Mouse (Mus musculus): ENCODE measurements at regions not wholly inside any gene's neighbourhood (a gene's known extent, or its start where the extent isn't known, plus 50 kb on each side); places are given as distances from the start of the nearest gene placed in this dataset.
A peak's percentile ranks its signal among the peaks of the same experiment; 100 is the strongest.

DNA sequence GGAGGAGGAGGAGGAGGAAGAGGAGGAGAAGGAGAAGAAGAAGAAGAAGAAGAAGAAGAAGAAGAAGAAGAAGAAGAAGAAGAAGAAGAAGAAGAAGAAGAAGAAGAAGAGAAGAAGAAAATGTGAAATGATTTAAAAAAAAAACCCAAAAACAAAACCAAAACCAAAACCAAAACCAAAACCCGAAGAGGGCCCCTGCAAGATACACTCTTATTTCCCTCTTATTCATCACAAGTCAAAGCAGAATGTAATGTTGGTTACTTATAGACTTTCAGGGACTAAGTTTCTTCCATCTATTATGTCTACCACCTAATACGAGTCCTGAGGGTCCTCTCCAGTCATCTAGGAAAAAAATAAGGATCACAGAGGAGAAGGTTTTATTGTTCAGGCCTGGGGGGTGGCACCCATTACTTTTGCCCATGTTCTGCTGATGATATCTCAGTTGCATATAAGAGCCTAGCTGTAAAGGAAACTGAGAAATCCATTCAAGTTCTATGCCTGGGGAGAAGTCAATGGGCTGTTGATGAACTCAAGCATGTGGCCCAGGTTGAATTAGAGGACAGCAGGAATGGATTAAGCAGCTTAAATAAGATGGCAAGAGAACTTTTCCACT lies 118.0 kb downstream of the Gm5426 start:
- Histone ChIP-seq H3K4me3 (no peak overlapping the region), H3K27me3 (no peaks in the 10 kb centered on the region), H3K9ac (no peak overlapping the region), H3K4me2 (replicated peaks) (no peak overlapping the region), H3K4me1 (no peaks in the 10 kb centered on the region), H3K36me3 (no peaks in the 10 kb centered on the region), H3K9me3 (no peaks in the 10 kb centered on the region), H3K27ac (no peak overlapping the region)
- 91% methylated on average over 2 of the region's 2 CpGs for WGBS
- no peak for ATAC-seq (ENCODE audit: insufficient number of reproducible peaks, insufficient read depth, low FRiP score, low TSS enrichment)

DNA sequence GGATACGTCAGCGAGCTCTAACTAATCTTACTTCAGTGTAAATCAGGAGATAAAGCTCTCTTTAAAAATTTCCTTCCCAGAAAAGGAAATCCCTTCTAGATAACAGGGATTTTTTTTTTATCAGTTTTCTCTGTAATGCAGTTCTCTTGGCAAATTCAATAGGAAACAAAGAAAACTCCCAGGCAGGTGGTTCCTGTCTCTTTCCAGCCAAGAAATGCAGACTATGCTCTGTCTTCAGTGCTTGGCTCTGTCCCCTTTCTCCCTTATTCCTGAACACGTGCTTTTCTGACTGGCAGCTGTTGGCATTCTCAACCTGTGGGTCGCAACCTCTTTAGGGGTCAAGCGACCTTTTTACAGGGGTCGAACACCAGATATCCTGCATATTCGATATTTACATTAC lies 121.5 kb downstream of the Gm5426 start:
- no peak overlapping the region for H3K9ac ChIP-seq
- no peak overlapping the region for H3K27ac ChIP-seq
- H3K4me1 ChIP-seq = no peaks in the 10 kb centered on the region
- no peak overlapping the region for H3K4me3 ChIP-seq
- no peak for ATAC-seq (ENCODE audit: insufficient number of reproducible peaks, insufficient read depth, low FRiP score, low TSS enrichment)
- H3K9me3 ChIP-seq = no peaks in the 10 kb centered on the region
- no peaks in the 10 kb centered on the region for H3K27me3 ChIP-seq
- 75% methylated on average over 7 of the region's 7 CpGs for WGBS
- no peaks in the 10 kb centered on the region for H3K36me3 ChIP-seq
- H3K4me2 ChIP-seq (replicated peaks) = no peak overlapping the region

DNA sequence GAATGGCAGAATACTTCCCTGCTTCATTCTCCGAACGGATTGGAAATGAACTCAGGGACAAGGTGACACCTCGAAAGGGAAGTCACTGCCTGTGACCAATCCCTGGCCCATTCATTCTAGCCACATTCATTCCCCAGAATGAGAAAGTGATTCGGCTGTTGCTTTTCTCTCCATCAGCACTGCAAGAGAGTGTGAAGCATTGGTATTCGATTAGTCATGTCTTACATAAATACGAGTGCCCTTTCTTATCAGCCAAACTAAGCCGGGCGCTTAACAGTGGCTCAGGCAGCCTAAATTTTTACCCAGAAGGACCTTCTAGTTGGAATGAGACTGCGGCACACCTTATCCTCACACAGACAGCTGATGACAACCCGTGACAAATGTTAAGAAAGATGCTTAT lies 122.8 kb downstream of the Gm5426 start:
- Histone ChIP-seq H3K27me3 (no peaks in the 10 kb centered on the region), H3K4me3 (no peak overlapping the region), H3K4me2 (replicated peaks) (no peak overlapping the region), H3K9ac (no peak overlapping the region), H3K9me3 (no peaks in the 10 kb centered on the region), H3K4me1 (peaks cover 11% of the 10 kb centered on the region), H3K27ac (no peak overlapping the region), H3K36me3 (no peaks in the 10 kb centered on the region)
- no peak for ATAC-seq (ENCODE audit: insufficient number of reproducible peaks, insufficient read depth, low FRiP score, low TSS enrichment)
- WGBS = 85% methylated on average over 10 of the region's 10 CpGs

DNA sequence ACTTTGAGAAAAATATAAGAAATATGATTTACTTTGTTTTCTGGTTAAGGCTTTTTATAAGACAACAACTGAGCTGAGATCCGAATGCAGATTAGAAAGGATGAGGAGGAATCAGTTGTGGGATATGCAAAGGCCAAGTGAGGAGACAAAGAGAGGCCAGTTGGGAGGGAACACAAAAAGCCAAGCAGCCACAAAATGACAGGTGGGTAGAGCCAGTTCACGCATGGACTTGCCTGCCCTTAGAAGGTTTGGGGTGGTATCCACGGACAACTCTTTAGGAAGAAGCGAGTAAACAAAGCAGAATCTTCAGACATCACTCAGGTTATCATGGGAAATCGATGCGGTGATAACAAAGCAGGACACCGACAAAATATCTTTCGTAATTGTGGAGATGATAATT lies 123.2 kb downstream of the Gm5426 start:
- Histone ChIP-seq H3K9me3 (no peaks in the 10 kb centered on the region), H3K4me1 (peaks cover 15% of the 10 kb centered on the region), H3K4me2 (replicated peaks) (no peak overlapping the region), H3K4me3 (no peak overlapping the region), H3K27me3 (no peaks in the 10 kb centered on the region), H3K9ac (no peak overlapping the region), H3K27ac (no peak overlapping the region), H3K36me3 (no peaks in the 10 kb centered on the region)
- no peak for ATAC-seq (ENCODE audit: insufficient number of reproducible peaks, insufficient read depth, low FRiP score, low TSS enrichment)
- WGBS = 87% methylated on average over 8 of the region's 8 CpGs

DNA sequence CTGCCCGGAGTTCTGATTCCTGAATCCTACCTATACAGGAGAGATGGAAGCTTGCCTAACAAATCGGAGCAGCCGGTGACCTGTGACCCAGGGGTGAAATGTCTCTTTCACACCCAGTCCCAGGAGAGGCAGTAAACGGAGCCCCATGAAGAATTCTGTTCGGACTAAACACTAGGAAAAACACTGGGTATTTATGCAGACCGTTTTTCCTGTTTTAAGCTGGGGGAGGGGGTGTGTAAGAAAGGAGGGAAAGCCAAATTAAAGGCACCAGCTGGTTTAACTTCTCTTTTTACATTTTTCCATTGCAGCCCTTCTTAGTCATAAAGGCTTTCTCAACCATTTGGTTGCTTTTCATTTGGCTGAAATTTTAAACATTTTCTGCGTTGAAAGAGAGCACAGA lies 127.1 kb downstream of the Gm5426 start:
- H3K4me2 ChIP-seq (replicated peaks) = peak overlapping the region; percentile 17; the same call in 1 of the 2 replicates
- H3K27ac ChIP-seq = peak overlapping the region; percentile 77
- H3K4me1 ChIP-seq = peaks cover 18% of the 10 kb centered on the region
- H3K9me3 ChIP-seq = 0 out of 2 replicates have a peak, but pooled peaks cover 4% of the 10 kb centered on the region
- no peak overlapping the region for H3K9ac ChIP-seq
- WGBS = 7% methylated on average over 7 of the region's 7 CpGs
- no peak overlapping the region for H3K4me3 ChIP-seq
- ATAC-seq (ENCODE audit: insufficient number of reproducible peaks, insufficient read depth, low FRiP score, low TSS enrichment) = no peak
- H3K27me3 ChIP-seq = no peaks in the 10 kb centered on the region
- H3K36me3 ChIP-seq = no peaks in the 10 kb centered on the region

DNA sequence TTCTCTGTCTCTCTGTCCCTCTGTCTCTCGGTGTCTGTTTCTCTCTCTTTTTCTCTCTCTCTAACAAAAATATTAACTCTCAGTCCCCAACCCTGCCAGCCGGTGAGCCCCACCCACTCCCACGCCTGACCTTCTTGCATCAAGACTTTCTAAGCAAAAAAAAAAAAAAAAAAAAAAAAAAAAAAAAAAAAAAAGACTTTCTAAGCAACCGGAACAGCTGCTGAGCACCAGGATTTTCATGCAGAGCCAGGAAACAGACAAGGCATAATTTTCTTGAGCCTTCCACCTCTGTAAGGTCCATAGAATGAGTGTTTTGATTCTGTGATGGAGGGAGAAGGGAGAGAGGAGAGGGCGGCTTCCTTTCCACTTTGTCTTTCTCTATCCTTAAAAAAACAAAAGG lies 128.0 kb downstream of the Gm5426 start:
- 25% methylated on average over 5 of the region's 5 CpGs for WGBS
- Histone ChIP-seq H3K9me3 (0 out of 2 replicates have a peak, but pooled peaks cover 4% of the 10 kb centered on the region), H3K4me1 (peaks cover 18% of the 10 kb centered on the region), H3K4me3 (no peak overlapping the region), H3K4me2 (replicated peaks) (no peak overlapping the region), H3K27me3 (no peaks in the 10 kb centered on the region), H3K9ac (no peak overlapping the region), H3K27ac (peak overlapping the region; percentile 77), H3K36me3 (no peaks in the 10 kb centered on the region)
- ATAC-seq (ENCODE audit: insufficient number of reproducible peaks, insufficient read depth, low FRiP score, low TSS enrichment) = no peak

DNA sequence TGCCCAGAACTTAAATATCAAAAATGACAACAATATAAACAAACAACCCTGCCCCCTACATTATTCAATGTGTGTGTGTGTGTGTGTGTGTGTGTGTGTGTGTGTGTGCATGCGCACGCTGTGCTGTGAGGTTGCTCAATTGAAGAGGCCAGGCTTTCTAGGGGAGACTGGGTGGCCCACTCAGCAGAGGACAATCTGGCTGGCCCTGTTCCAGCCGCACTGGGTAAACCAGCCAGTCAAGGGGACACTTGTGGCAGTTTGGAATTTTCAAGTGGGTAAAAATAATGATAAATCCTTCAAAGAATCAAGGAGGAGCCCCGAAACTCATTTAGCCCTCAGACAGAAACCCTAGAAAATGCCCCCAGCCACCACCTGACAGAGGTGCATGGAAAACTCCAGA lies 128.5 kb downstream of the Gm5426 start:
- Histone ChIP-seq H3K4me2 (replicated peaks) (no peak overlapping the region), H3K9me3 (0 out of 2 replicates have a peak, but pooled peaks cover 4% of the 10 kb centered on the region), H3K4me3 (no peak overlapping the region), H3K9ac (no peak overlapping the region), H3K27me3 (no peaks in the 10 kb centered on the region), H3K4me1 (peaks cover 18% of the 10 kb centered on the region), H3K27ac (peak overlapping the region; percentile 77), H3K36me3 (no peaks in the 10 kb centered on the region)
- 0 out of 2 replicates have a peak, but pooled peaks have one; percentile 75 for ATAC-seq (ENCODE audit: insufficient number of reproducible peaks, insufficient read depth, low FRiP score, low TSS enrichment)
- WGBS = 63% methylated on average over 4 of the region's 4 CpGs

DNA sequence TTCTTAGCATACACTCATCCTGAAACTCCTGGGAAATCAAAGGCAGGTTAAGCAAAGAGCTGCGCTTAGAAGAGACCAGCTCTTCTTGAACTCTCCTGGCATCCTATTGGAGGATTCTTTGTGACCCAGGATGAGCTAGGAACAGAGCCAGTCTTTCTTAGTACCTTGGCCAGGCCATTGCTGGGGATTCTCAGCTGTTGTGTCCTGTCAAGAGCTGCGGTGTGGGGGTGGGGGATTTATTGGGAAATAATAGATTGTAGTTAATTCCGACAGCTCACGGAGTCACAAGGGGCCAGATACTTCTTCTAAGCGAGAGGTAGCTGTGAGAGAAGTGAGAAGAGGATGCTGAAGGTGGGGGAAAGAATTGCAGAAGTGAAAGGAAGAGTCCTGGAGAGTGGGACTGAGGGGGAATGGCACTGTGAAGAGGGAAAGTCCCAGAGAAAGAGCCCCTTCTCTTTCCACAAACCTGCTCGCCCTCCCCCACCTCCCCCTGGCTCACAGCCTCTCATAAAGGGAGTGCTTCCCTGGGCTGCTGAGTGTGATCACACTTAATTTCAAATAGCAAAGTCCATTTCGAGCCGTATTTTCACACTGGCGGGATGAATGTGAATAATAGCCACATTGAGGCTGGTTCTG lies 129.8 kb downstream of the Gm5426 start:
- H3K27ac ChIP-seq = no peak overlapping the region
- no peak overlapping the region for H3K9ac ChIP-seq
- H3K27me3 ChIP-seq = no peaks in the 10 kb centered on the region
- 0 out of 2 replicates have a peak, but pooled peaks cover 4% of the 10 kb centered on the region for H3K9me3 ChIP-seq
- H3K4me3 ChIP-seq = no peak overlapping the region
- H3K4me2 ChIP-seq (replicated peaks) = no peak overlapping the region
- no peaks in the 10 kb centered on the region for H3K36me3 ChIP-seq
- H3K4me1 ChIP-seq = peaks cover 18% of the 10 kb centered on the region
- WGBS = 67% methylated on average over 9 of the region's 9 CpGs
- ATAC-seq (ENCODE audit: insufficient number of reproducible peaks, insufficient read depth, low FRiP score, low TSS enrichment) = no peak

DNA sequence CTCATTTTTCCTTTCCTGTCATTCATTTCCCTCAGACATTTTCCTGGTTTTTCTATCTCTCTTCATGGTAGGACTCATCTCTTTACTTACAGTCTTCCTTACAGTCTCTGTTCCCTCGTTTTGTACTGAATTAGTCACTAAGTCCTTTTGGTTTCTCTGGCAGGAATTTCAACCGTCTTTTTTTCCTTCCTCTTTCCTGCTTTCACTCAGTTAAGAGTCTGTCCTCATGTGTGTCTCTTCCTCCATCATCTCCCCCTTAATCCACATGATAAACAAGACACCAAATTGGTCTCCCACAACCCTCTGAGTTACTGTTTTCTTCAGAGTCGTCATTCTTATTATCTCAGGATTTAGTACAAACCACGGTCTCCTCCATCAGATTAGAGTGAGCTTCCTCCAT lies 131.2 kb downstream of the Gm5426 start:
- WGBS = 79% methylated on average over 4 of the region's 4 CpGs
- no peak overlapping the region for H3K9ac ChIP-seq
- H3K27ac ChIP-seq = no peak overlapping the region
- no peak overlapping the region for H3K4me2 ChIP-seq (replicated peaks)
- no peak overlapping the region for H3K4me3 ChIP-seq
- H3K36me3 ChIP-seq = no peaks in the 10 kb centered on the region
- no peaks in the 10 kb centered on the region for H3K27me3 ChIP-seq
- H3K4me1 ChIP-seq = peaks cover 18% of the 10 kb centered on the region
- 0 out of 2 replicates have a peak, but pooled peaks cover 4% of the 10 kb centered on the region for H3K9me3 ChIP-seq
- ATAC-seq (ENCODE audit: insufficient number of reproducible peaks, insufficient read depth, low FRiP score, low TSS enrichment) = no peak

DNA sequence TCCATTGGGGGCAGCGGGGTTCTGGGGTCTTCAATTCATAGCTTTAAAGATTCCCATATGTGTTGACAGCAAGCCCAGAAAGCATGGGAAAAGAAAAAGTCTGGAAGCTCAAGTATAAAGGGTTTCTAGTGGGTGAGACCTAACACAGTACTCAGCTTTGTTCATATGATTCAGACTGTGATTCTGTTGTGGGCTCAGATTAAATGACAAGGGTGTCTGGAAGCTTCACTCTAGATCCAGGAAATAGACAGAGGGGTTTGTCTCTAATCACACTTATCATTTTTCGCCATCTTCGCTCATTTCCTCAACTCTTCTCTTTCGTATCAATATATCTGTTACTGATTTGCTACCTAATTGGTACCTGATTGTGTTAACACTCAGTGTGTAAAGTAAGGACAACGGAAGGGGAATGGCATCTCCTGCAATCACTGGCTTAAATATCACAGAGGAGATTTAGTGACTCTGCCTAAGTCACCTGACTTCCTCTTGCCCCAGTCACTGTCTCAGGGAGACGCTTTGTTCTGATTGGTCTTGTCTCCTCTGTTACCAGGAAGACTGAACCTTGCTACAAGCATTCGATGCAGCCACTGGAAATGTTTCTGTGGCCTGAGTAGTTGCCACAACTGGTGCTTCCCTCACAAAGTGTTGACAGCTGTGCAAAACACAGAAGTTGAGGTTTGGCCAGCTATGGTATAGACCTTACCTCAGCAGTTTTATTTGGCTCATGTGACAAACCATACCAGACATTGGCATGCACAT lies 137.4 kb downstream of the Gm5426 start:
- WGBS = 52% methylated on average over 7 of the region's 7 CpGs
- H3K4me2 ChIP-seq (replicated peaks) = no peak overlapping the region
- H3K4me1 ChIP-seq = peaks cover 9% of the 10 kb centered on the region; the same call in 1 of the 2 replicates
- H3K27ac ChIP-seq = no peak overlapping the region
- ATAC-seq (ENCODE audit: insufficient number of reproducible peaks, insufficient read depth, low FRiP score, low TSS enrichment) = no peak
- no peaks in the 10 kb centered on the region for H3K36me3 ChIP-seq
- no peaks in the 10 kb centered on the region for H3K27me3 ChIP-seq
- no peak overlapping the region for H3K4me3 ChIP-seq
- H3K9ac ChIP-seq = no peak overlapping the region
- H3K9me3 ChIP-seq = no peaks in the 10 kb centered on the region

DNA sequence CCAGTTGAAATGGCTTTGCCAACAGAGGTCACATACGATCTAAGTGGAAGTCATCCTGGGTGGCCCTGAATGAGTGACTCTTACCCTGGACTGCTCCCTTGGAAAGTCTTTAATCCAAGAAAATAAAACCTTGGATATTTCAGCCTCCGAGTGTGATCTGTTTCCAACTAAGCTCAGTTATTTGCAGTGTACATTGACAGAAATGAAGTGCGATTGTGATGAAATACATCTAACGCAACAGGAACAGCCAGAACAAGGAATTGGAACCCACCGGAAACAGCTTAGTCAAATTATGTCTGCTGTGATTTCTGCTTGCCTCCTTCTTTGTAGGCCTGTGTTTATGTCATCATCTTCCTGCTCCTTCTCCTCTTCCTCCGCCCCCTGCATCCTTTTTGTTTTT lies 143.7 kb downstream of the Gm5426 start:
- 87% methylated on average over 6 of the region's 6 CpGs for WGBS
- H3K4me2 ChIP-seq (replicated peaks) = no peak overlapping the region
- no peaks in the 10 kb centered on the region for H3K9me3 ChIP-seq
- H3K27ac ChIP-seq = no peak overlapping the region
- H3K4me3 ChIP-seq = no peak overlapping the region
- no peaks in the 10 kb centered on the region for H3K27me3 ChIP-seq
- no peaks in the 10 kb centered on the region for H3K36me3 ChIP-seq
- H3K4me1 ChIP-seq = no peaks in the 10 kb centered on the region
- no peak overlapping the region for H3K9ac ChIP-seq
- ATAC-seq (ENCODE audit: insufficient number of reproducible peaks, insufficient read depth, low FRiP score, low TSS enrichment) = no peak
